Mouse (Mus musculus) CH12F3 (cell line): Measurements from ENCODE around the gene Maml2.

ENCODE experiments used
- in situ Hi-C: fragments of 300-500 bp; cut with MboI; formaldehyde crosslinking; loops from 2 replicates; pipeline ENCODE4 v1.14.3; 2020; ENCODE audit warnings: low sequenced_read_pairs

Gene Maml2

GRCm38 (mm10) chr9:13446236-13446635 lies 148.5 kb downstream of the Maml2 start:
- in situ Hi-C loops, result no loop called here

- in situ Hi-C loops, result no loop called here
Measured at GRCm38 (mm10) chr9:13446703-13447285, 149.0 kb downstream of the Maml2 start, which contains the start of gene Gm17571. TSS of gene Gm17571 (minus strand) at chr9:13446753.

DNA sequence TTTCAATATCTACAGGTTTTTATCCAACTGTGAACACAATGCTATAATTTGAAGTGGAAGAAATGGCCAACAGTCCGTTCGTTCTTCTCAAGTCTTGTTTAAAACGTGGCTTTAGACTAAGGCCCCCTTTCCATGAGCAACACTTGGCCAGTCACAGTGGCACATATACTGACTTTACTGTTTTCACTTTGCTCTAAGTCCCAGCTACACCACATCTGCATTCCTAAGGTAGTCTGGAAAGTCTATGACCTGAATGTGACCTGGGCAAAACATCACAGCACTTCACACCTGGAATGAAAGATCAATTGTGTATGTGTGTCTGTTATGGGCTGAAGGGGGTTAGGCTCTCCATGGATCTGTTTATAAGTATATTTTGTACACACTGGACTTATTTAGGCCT lies 151.0 kb downstream of the Maml2 start:
- in situ Hi-C loops, result no loop called here

DNA sequence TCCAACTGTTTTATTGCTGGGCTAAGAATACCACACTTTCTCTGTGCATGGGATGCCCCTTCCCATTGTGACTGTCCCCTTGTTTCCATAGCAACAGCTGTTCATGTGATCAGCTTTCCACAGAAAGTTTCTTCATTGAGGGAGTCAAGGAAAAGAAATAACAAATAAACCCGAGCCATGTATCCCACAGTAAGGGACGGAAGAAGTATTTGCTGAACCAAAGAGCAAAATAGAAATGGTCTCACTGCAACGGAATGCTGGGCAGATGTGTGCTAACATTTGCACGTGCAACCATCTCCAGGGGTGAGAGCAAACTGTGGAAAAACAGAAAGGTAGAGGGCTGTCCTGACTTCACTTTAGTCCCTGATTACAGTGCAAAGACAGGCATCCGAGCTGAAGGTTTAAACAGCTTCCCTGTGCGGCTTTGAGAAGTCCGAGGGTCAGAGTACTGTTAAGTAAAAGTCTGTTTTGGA lies 156.9 kb downstream of the Maml2 start:
- in situ Hi-C loops, result no loop called here

GRCm38 (mm10) chr9:13455231-13455630 lies 157.5 kb downstream of the Maml2 start:
- in situ Hi-C loops, result no loop called here

- in situ Hi-C loops, result no loop called here
Measured at GRCm38 (mm10) chr9:13457774-13458173, 160.0 kb downstream of the Maml2 start.

DNA sequence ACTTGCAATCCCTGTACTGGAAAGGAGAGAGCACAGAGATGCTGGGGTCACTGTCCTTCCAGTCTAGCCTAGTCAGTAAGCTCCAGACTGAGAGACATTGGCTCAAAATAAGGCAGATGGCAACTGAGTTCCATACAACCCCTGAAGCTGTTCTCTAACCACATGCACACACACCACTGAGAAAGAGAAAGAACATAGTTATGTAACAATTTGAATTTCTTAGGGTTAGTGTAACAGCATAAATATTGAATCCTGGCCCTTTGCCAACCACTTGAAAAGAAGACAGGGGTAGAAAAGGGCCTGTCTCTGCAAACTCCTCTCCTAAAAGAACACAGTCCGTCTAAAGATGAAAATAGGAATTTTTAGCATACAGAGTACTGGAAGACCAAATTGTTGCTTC lies 161.6 kb downstream of the Maml2 start:
- in situ Hi-C loops, result no loop called here

DNA sequence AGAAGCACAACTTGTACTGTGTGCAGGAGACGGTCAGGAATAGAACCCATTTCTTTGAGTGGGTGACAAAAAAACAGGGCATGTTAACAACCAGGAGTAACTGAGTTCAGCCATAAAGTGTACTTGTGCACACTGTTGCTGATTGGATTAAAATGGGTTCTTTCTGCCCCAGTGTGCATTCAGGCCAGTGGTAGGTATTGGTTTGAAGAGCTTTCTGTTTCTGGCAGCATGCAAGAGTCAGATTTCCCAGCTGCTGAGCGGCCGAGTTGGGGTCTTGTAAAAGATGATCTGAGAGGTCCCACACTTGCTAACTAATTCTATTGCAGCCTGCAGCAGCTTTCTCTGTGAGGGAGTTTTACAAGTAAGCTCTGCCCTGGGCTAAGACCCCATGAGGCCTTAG lies 162.3 kb downstream of the Maml2 start:
- in situ Hi-C loops, result no loop called here

- in situ Hi-C loops, result no loop called here
Measured at GRCm38 (mm10) chr9:13460926-13461325, 163.2 kb downstream of the Maml2 start.

GRCm38 (mm10) chr9:13465358-13466020 lies 167.7 kb downstream of the Maml2 start:
- in situ Hi-C loops, result no loop called here

- in situ Hi-C loops, result no loop called here
Measured at GRCm38 (mm10) chr9:13466351-13466750, 168.6 kb downstream of the Maml2 start.

DNA sequence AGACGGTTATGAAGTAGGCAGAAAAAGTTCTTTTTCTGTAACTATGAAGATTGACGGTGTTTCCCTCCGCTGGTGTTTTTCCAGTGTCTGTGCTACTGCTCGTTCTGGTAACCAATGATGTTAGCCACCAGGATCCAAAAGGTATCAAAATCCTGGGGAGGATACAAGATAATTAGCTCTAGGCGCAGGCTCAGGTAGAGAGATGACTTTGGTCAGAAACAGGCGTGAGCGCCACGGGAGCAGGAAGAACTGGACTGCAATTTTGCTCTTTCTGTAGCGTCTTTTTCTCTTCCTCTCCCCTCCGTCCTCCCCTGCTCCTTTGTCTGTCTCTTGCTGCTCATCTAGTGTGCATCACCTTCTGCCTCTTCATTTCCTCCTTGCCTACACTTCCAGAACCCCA lies 169.1 kb downstream of the Maml2 start:
- in situ Hi-C loops, result no loop called here

DNA sequence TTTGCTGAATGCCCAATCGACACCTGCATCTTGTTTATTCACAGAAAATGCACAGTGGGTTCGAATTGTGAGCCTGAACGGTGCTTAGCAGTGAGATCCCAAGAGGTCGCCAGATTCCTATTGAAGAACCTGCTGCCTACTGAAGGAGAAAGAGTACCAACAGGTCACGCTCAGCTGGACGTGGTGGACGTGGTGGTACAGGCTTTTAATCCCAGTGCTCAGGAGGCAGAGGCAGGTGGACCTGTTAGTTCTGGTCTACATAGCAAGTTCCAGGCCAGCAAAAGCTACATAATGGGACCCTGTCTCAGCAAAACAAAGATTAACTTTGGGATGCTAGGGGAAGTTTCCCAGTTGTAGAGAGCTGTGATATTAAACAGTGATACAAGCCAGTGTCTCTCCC lies 170.0 kb downstream of the Maml2 start:
- in situ Hi-C loops, result no loop called here

- in situ Hi-C loops, result no loop called here
Measured at GRCm38 (mm10) chr9:13468778-13469177, 171.0 kb downstream of the Maml2 start.

- in situ Hi-C loops, result no loop called here
Measured at GRCm38 (mm10) chr9:13470013-13470412, 172.3 kb downstream of the Maml2 start.

DNA sequence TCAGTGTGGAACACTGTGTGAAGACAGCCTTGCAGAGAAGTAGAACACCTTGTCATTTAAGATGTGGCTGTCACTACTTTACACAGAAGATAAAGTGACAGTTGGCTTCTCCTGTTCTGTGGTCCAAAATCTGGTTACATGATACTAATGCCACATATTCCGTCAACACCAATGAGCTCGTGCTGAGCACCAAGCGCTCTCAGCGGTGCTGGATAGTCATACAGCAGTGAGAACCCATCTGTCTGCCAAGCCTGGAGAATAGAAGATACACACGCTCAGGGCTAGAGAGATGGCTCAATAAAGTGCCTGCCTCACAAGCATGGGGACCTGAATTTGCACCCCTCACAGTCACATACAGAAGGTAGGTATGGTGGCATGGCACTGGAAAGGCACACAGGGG lies 177.2 kb downstream of the Maml2 start:
- in situ Hi-C loops, result no loop called here

DNA sequence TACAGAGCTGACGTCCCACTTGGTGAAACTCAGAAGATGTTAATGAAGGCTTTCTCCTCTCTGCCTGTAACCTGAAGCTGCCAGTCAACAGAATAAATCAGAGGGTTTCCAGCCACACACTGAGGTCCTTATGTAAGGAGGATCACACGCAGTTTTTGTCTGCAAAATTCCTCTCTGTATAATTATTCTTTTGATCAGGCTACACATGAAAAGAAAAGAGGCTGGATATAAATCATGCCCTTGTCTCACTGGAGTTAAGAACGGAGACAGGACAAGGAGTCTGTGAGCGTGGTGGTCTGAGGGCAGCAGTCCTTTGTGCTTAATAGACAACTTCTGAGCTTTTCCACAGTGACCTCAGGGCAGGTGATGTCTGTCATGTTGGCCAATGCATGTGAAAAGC lies 181.5 kb downstream of the Maml2 start:
- in situ Hi-C loops, result no loop called here

GRCm38 (mm10) chr9:13483199-13484068 lies 185.7 kb downstream of the Maml2 start:
- in situ Hi-C loops, result no loop called here

DNA sequence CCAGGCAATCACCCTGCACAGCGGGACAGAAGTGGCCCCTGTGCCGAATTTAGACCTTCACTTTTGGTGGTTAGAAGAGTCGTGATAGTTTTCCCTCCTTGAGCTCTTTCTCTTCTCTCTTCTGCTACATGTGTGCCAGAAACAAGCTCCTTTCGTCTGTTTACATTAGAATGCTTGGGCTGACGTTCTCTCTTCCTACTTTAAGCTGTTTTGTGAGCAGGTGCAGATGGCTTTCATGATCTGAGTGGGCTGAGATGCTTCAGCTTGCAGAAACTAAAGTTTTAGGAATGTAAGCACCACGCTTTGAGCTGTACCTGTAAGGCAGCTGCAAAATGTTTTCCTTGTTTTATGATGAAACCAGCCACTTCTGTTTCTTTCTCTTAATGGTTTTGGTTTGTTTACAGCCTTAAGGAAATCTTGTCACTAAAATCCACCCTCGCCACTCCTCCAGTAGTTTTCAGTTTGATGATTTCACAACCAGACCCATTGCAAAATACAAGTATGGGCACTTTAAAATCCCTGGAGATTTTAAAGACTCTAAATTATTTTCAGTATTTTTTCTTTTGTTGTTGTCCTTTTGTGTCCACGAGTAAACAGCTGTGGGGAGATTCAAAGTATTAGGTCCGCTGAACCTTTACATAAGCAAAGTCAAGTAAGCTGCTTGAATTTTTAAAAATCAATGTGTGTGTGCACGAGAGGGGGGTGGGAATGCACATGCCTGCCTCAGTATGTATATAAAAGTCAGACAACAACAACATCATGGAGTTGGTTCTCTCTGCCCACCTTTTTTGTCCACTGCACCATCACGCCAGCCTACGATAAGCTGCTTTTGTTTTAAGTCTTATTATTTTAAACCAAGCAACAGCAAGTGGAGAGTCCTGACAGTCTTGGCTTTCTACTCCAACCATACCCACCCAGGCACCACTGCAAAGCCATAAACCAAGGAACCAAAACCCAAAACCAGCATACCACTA lies 186.8 kb downstream of the Maml2 start:
- in situ Hi-C loops, result no loop called here

DNA sequence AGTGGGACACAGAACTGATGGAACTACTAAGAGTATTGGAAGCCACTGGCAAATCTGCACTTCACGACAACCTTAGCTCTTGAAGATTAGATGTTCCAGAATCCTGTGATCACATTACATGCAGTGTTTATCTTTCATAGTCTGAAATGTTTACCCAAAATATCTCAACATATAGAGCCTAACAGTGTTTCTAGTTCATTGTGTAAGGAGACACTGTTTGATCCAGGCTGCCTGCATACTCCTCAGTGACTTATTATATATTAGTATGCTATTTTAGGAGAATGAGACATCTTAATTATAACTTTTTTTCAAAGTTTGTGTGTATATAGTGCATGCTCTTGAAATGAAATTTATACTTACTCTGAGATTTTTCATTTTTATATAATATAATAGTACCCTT lies 188.2 kb downstream of the Maml2 start:
- in situ Hi-C loops, result no loop called here

DNA sequence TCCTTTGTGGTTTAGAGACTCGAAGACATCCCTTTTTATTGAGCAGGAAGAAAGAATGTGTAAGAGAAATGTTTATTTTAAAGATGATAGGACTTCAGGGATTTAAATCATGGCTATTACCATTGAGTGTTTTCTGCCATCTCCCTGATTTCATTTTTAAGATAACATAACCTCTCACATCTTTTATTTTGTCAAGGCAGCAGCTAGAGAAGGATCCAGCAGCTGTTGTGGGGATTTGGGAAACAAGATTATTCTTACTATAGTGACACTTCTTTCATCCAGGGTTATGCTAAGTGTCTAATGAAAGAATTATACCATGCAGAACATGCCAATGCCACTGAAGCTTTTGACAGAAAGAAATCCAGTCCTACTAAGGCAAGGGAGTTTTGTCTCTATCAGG lies 193.3 kb downstream of the Maml2 start:
- in situ Hi-C loops, result no loop called here
